Mouse (Mus musculus) liver, embryonic 11.5 days (tissue): Measurements from ENCODE around the gene Olfr1161. TPM values are rescaled to one million over a fixed set of nuclear protein-coding genes. Genes with fewer than 3 reads are reported as not detected.

Experiments
- polyA plus RNA-seq: library from polyadenylated mRNA; unstranded; fragments of >200 nt; fragmentation: Nextera tagmentation; extraction: Ambion mirVana; gene quantifications from 2 replicates; pipeline ENCODE4 v1.2.1, GENCODE M21; 2014

Olfr1161 gene
- polyA plus RNA-seq, 1 experiment from 2014 or later, result not detected

Other genes starting within 250 kb of the Olfr1161 start
- gene Olfr152, start 243.3 kb upstream of the Olfr1161 start, polyA plus RNA-seq, result not detected in 2 replicates
- not detected in 2 replicates for gene Olfr1143, start 222.2 kb upstream of the Olfr1161 start, polyA plus RNA-seq
- not detected in 2 replicates for gene Olfr1145, start 213.0 kb upstream of the Olfr1161 start, polyA plus RNA-seq
- gene Olfr1148, start 192.2 kb upstream of the Olfr1161 start, polyA plus RNA-seq, result not detected in 2 replicates
- not detected in 2 replicates for gene Olfr1150-ps1, start 178.8 kb upstream of the Olfr1161 start, polyA plus RNA-seq
- not detected in 2 replicates for gene Olfr1151, start 166.9 kb upstream of the Olfr1161 start, polyA plus RNA-seq
- not detected in 2 replicates for gene Olfr1152, start 156.3 kb upstream of the Olfr1161 start, polyA plus RNA-seq
- gene Olfr1153, start 127.8 kb upstream of the Olfr1161 start, polyA plus RNA-seq, result not detected in 2 replicates
- gene Olfr1154, start 117.6 kb upstream of the Olfr1161 start, polyA plus RNA-seq, result not detected in 2 replicates
- gene Olfr1155, start 77.6 kb upstream of the Olfr1161 start, polyA plus RNA-seq, result not detected in 2 replicates
- not detected in 2 replicates for gene Olfr1156, start 69.7 kb upstream of the Olfr1161 start, polyA plus RNA-seq
- gene Olfr1157, start 54.5 kb upstream of the Olfr1161 start, polyA plus RNA-seq, result not detected in 2 replicates
- gene Olfr74, start 48.1 kb upstream of the Olfr1161 start, polyA plus RNA-seq, result not detected in 2 replicates
- not detected in 2 replicates for gene Olfr1158, start 32.7 kb upstream of the Olfr1161 start, polyA plus RNA-seq
- gene Olfr1160, start 14.5 kb upstream of the Olfr1161 start, polyA plus RNA-seq, result not detected in 2 replicates
- gene Olfr73, start 14.9 kb downstream of the Olfr1161 start, polyA plus RNA-seq, result not detected in 2 replicates
- not detected in 2 replicates for gene Olfr1162, start 28.4 kb downstream of the Olfr1161 start, polyA plus RNA-seq
- gene Olfr1163, start 49.1 kb downstream of the Olfr1161 start, polyA plus RNA-seq, result not detected in 2 replicates
- gene Olfr1164, start 71.2 kb downstream of the Olfr1161 start, polyA plus RNA-seq, result not detected in 2 replicates
- not detected in 2 replicates for gene Olfr1166, start 105.5 kb downstream of the Olfr1161 start, polyA plus RNA-seq
- gene Olfr1167, start 132.4 kb downstream of the Olfr1161 start, polyA plus RNA-seq, result not detected in 2 replicates
- gene Olfr1168, start 159.1 kb downstream of the Olfr1161 start, polyA plus RNA-seq, result not detected in 2 replicates
- gene Olfr1170, start 205.6 kb downstream of the Olfr1161 start, polyA plus RNA-seq, result not detected in 2 replicates